Mouse (Mus musculus): ENCODE data around the gene Dmpk. TPM values are rescaled to one million over a fixed set of nuclear protein-coding genes. Genes with fewer than 3 reads are reported as not detected.

The Dmpk gene
- polyA plus RNA-seq, 1 experiment from 2014 or later = 154 TPM

GRCm38 (mm10) chr7:19094471-19094825, 10.8 kb downstream of the Dmpk start, which contains the start of gene Six5:
Gene Six5 (plus strand): TSS chr7:19094594.
- ChIA-PET CTCF (interaction anchor here (17.1 kb wide), 1 partner anchor 20 kb away, joined by 238 read pairs; the partner anchor contains the start of gene Dmwd), POLR2A (interaction anchor here (0.5 to 5.8 kb wide), 4 partner anchors 12 to 92 kb away, joined by 5 to 48 read pairs (median 21); partner anchors contain the start of genes Dmpk and Dmwd)
- no peaks in the 10 kb centered on the region for H3K27me3 ChIP-seq
- ATAC-seq (no peak), DNase-seq (ENCODE audit: low read depth, low spot score) (no peak)
- in situ Hi-C loops (cut with MboI; ENCODE audit: low pct_unique_long_range_greater_than_20kb) = no loop called here
- TF ChIP-seq CTCF (IDR thresholded peaks at IDR 0.05) = no peak

DNA sequence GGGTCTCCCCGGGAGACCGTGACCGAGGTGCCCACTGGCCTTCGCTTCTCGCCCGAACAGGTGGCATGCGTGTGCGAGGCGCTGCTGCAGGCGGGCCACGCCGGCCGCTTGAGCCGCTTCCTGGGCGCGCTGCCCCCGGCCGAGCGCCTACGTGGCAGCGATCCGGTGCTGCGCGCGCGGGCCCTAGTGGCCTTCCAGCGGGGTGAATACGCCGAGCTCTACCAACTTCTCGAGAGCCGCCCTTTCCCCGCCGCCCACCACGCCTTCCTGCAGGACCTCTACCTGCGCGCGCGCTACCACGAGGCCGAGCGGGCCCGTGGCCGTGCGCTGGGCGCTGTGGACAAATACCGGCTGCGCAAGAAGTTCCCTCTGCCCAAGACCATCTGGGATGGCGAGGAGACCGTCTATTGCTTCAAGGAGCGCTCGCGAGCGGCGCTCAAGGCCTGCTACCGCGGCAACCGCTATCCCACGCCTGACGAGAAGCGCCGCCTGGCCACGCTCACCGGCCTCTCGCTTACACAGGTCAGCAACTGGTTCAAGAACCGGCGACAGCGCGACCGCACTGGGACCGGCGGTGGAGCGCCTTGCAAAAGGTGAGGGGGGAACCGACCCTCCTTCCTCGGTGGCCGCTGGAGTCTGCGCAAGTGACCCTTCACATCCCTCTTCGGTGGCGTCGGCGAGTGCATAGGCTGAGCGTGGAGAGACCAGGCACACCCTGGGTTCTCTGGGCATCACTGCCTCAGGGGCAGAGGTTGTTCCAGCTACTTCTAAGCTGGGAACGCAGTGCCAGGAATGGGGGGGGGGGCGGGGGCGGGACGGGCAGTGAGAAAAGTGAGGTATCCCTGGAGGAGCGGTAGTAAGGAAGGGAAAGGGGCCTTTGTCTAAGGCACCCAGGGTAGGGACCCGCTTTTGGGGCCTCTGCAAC, 11.4 kb downstream of the Dmpk start:
- in situ Hi-C loops (cut with MboI; ENCODE audit: low pct_unique_long_range_greater_than_20kb) = no loop called here
- no peak for TF ChIP-seq CTCF (IDR thresholded peaks at IDR 0.05)
- H3K27me3 ChIP-seq = no peaks in the 10 kb centered on the region
- ChIA-PET POLR2A (interaction anchor here (1.2 to 5.8 kb wide), 5 partner anchors 12 to 92 kb away, joined by 3 to 48 read pairs (median 6); partner anchors contain the start of genes Dmpk, Dmwd and Fbxo46), CTCF (interaction anchor here (4.2 to 17.1 kb wide), 3 partner anchors 12 to 20 kb away, joined by 18 to 238 read pairs (median 18); partner anchors contain the start of gene Dmwd)
- DNase-seq (ENCODE audit: low read depth, low spot score) (no peak), ATAC-seq (peak; percentile 5)

DNA sequence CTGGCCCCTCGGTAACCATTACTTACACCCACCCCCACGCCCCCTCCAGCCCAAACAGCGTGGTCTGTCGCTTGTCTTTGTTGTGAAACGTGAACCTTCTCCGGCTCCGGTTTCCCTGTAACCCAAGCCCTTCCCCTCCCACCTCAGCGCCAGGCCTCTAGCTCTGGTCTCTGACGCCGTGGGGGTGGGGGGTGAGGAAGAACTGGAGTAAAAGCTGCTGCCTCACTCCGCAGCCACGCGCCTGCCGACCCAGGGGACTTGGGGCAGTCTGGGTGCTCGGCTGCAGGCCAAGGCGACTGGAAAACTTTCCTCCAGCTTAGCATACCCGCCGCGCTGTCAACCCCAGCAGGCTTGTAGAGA, 12.1 kb downstream of the Dmpk start:
- peak; percentile 40 for ATAC-seq
- ChIA-PET CTCF (interaction anchor here (4.2 to 17.1 kb wide), 3 partner anchors 11 to 21 kb away, joined by 18 to 238 read pairs (median 18); partner anchors contain the start of gene Dmwd), POLR2A (interaction anchor here (1.1 to 5.8 kb wide), 6 partner anchors 11 to 93 kb away, joined by 3 to 48 read pairs (median 6); partner anchors contain the start of genes Dmpk, Dmwd and Fbxo46)
- DNase-seq (ENCODE audit: low read depth, low spot score) = no peak
- TF ChIP-seq CTCF (IDR thresholded peaks at IDR 0.05) = no peak
- H3K27me3 ChIP-seq = no peaks in the 10 kb centered on the region
- in situ Hi-C loops (cut with MboI; ENCODE audit: low pct_unique_long_range_greater_than_20kb) = no loop called here

- in situ Hi-C loops (cut with MboI; ENCODE audit: low pct_unique_long_range_greater_than_20kb) = no loop called here
- POLR2A ChIA-PET = interaction anchor here (1.1 to 5.8 kb wide), 5 partner anchors 11 to 94 kb away, joined by 3 to 48 read pairs (median 6); partner anchors contain the start of genes Dmpk, Dmwd and Fbxo46
- CTCF ChIA-PET = interaction anchor here (4.2 to 17.1 kb wide), 3 partner anchors 11 to 22 kb away, joined by 18 to 238 read pairs (median 18); partner anchors contain the start of gene Dmwd
- ATAC-seq (no peak), DNase-seq (ENCODE audit: low read depth, low spot score) (no peak)
- no peaks in the 10 kb centered on the region for H3K27me3 ChIP-seq
- TF ChIP-seq CTCF (IDR thresholded peaks at IDR 0.05) = no peak
These were observed 12.8 kb downstream of the Dmpk start for GRCm38 (mm10) chr7:19096421-19096976.

DNA sequence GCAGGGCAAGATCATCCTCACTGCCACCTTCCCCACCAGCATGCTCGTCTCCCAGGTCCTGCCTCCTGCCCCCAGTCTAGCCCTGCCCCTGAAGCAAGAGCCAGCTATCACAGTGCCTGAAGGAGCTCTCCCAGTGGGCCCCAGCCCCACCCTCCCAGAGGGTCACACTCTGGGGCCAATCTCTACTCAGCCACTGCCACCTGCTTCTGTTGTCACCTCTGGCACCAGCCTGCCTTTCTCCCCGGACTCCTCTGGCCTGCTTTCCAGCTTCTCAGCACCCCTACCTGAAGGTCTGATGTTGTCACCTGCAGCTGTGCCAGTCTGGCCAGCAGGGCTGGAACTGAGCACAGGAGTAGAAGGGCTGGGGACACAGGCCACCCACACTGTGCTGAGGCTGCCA, 13.6 kb downstream of the Dmpk start:
- DNase-seq (ENCODE audit: low read depth, low spot score) = no peak
- ATAC-seq = no peak
- in situ Hi-C loops (cut with MboI; ENCODE audit: low pct_unique_long_range_greater_than_20kb) = no loop called here
- ChIA-PET CTCF (interaction anchor here (4.2 to 4.3 kb wide), 2 partner anchors 10 to 16 kb away, joined by 18 read pairs; no protein-coding TSS in a partner anchor), POLR2A (no interaction called here)
- no peaks in the 10 kb centered on the region for H3K27me3 ChIP-seq
- TF ChIP-seq CTCF (IDR thresholded peaks at IDR 0.05) = no peak

DNA sequence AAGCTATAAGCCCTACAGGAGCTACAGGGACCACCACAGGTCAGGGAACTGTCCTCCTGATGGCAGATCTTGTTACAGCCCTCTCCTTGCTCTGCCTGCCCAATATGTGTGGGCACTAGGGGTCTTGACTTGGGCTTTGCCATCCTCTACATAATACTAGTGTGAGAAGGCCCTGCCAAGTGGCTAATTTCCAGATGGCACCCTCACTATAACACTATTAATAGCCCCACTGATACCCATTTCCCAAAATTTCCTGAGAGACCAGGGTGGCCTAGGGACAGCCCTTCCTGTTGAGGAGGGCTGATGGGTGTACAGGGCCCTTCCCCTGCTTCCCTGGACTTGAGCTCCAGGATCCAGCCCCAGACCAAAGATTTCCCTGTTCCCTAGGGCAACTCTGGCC, 14.2 kb downstream of the Dmpk start:
- H3K27me3 ChIP-seq = no peaks in the 10 kb centered on the region
- POLR2A ChIA-PET = interaction anchor here (1.0 kb wide), 1 partner anchor 52 kb away, joined by 3 read pairs; no protein-coding TSS in a partner anchor
- no peak for ATAC-seq

DNA sequence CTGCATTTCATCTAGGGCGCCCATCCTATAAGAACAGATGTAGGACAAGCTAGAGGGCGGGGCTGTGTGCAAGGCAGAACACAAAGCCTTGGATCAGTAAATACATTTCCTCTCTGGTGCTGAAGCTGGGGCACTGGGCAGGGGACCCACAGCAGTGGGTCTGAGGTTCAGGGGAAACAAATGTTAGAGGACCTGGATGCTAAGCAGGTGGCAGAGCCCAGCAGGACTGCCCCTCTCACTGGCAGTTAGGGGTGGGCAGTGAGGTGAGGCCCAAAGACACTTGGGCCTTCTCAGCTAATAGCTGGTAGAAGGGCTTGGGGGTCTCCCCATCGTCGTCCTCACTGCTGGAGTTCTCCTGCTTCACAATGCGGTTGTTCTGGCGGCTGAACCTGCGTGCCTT, 15.2 kb downstream of the Dmpk start:
- no peaks in the 10 kb centered on the region for H3K27me3 ChIP-seq
- in situ Hi-C loops (cut with MboI; ENCODE audit: low pct_unique_long_range_greater_than_20kb) = no loop called here
- ChIA-PET POLR2A (interaction anchor here (1.0 to 1.4 kb wide), 3 partner anchors 9 to 51 kb away, joined by 3 to 4 read pairs (median 3); no protein-coding TSS in a partner anchor), CTCF (interaction anchor here (0.9 to 4.3 kb wide), 3 partner anchors 8 to 122 kb away, joined by 3 to 18 read pairs (median 18); no protein-coding TSS in a partner anchor)
- DNase-seq (ENCODE audit: low read depth, low spot score) (no peak), ATAC-seq (no peak)
- TF ChIP-seq CTCF (IDR thresholded peaks at IDR 0.05) = no peak

More for the DNA sequence above, 14.2 kb downstream of the Dmpk start:
- no peak for TF ChIP-seq CTCF (IDR thresholded peaks at IDR 0.05)
- in situ Hi-C loops (cut with MboI; ENCODE audit: low pct_unique_long_range_greater_than_20kb) = no loop called here
- CTCF ChIA-PET = interaction anchor here (4.2 to 4.3 kb wide), 2 partner anchors 9 to 16 kb away, joined by 18 read pairs; no protein-coding TSS in a partner anchor
- DNase-seq (ENCODE audit: low read depth, low spot score) = no peak

- in situ Hi-C loops (cut with MboI; ENCODE audit: low pct_unique_long_range_greater_than_20kb) = no loop called here
These were observed 16.6 kb downstream of the Dmpk start for GRCm38 (mm10) chr7:19100290-19100689.

GRCm38 (mm10) chr7:19103741-19104140, 20.1 kb downstream of the Dmpk start:
- DNase-seq (ENCODE audit: low read depth, low spot score) = no peak
- no peaks in the 10 kb centered on the region for H3K27me3 ChIP-seq
- CTCF ChIA-PET = interaction anchor here (3.6 kb wide), 1 partner anchor 10 kb away, joined by 11 read pairs; no protein-coding TSS in a partner anchor
- in situ Hi-C loops (cut with MboI; ENCODE audit: low pct_unique_long_range_greater_than_20kb) = no loop called here
- ATAC-seq = no peak
- no peak for TF ChIP-seq CTCF (IDR thresholded peaks at IDR 0.05)
- POLR2A ChIA-PET = no interaction called here

More at GRCm38 (mm10) chr7:19100290-19100689, 16.6 kb downstream of the Dmpk start:
- ATAC-seq (no peak), DNase-seq (ENCODE audit: low read depth, low spot score) (no peak)
- ChIA-PET CTCF (interaction anchor here (1.4 to 3.6 kb wide), 2 partner anchors 13 to 56 kb away, joined by 4 to 11 read pairs; no protein-coding TSS in a partner anchor), POLR2A (interaction anchor here (1.4 kb wide), 1 partner anchor 13 kb away, joined by 3 read pairs; no protein-coding TSS in a partner anchor)
- no peaks in the 10 kb centered on the region for H3K27me3 ChIP-seq
- no peak for TF ChIP-seq CTCF (IDR thresholded peaks at IDR 0.05)

DNA sequence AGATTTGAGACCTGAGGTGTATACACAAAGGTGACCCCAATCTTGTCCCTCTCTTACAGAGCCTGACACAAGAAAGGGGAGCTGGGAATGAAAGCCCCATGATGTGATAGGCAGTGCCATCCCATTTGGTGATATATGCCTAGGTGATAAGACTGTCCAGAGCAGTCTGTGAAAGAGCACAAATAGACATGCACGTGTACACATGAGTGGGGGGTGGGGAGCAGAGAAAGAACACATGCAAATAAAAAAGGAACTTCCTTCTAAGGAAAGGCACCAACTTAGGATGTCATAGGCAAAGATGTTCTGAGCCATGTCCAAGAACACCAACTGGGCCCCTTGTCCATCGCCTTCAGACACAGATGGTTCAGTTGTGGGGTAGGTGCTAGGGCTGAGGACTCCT, 20.8 kb downstream of the Dmpk start:
- no peak for DNase-seq (ENCODE audit: low read depth, low spot score)
- H3K27me3 ChIP-seq = no peaks in the 10 kb centered on the region
- TF ChIP-seq CTCF (IDR thresholded peaks at IDR 0.05) = no peak
- in situ Hi-C loops (cut with MboI; ENCODE audit: low pct_unique_long_range_greater_than_20kb) = no loop called here
- POLR2A ChIA-PET = no interaction called here
- CTCF ChIA-PET = interaction anchor here (1.4 kb wide), 1 partner anchor 10 kb away, joined by 4 read pairs; no protein-coding TSS in a partner anchor
- ATAC-seq = no peak

All from Patski (cell line).